In genomic region chr2:132846407-132847358, GRCm38 (mm10) we compare ENCODE assay signal across 8 mouse cellular contexts. TPM values are rescaled to one million over a fixed set of nuclear protein-coding genes. Genes with fewer than 3 reads are reported as not detected.
DNase-seq lines count a peak whose midpoint lies in the region; ATAC-seq lines count a peak whose summit lies in the region.

Gene Crls1 (plus strand): TSS chr2:132846666.

- peak within 1 kb of the TSS; percentile 98 for H3K4me3 ChIP-seq in hindbrain, embryonic 12.5 days

- peak within 1 kb of the TSS; percentile 80 for H3K27ac ChIP-seq in hindbrain, embryonic 12.5 days

- peaks cover 17% of the 10 kb centered on the region for H3K36me3 ChIP-seq in hindbrain, embryonic 12.5 days

- H3K9me3 ChIP-seq in hindbrain, embryonic 12.5 days (replicated peaks): no peaks in the 10 kb centered on the region

- peak; percentile 95 for ATAC-seq in hindbrain, embryonic 12.5 days (ENCODE audit: low FRiP score)

- peak; percentile 98 for DNase-seq in NIH3T3 (ENCODE audit: low read depth)
- DNase-seq in cerebellum, postnatal 10 days: peak; percentile 98
- DNase-seq in frontal cortex, postnatal 10 days (ENCODE audit: low spot score in 2 of 2): peak; percentile 89 to 96
- DNase-seq in layer of hippocampus, postnatal 14 days (ENCODE audit: low spot score in 2 of 2): peak; percentile 97 to 99
- peak; percentile 95 for DNase-seq in lung, postnatal 14 days
- peak; percentile 92 for DNase-seq in retina, adult 2 months (ENCODE audit: low read depth, low spot score)
- DNase-seq in thymus, postnatal 36 days: peak; percentile 96 to 99

- H3K27me3 ChIP-seq in hindbrain, embryonic 12.5 days: no peaks in the 10 kb centered on the region

- peak within 1 kb of the TSS; percentile 81 for H3K4me2 ChIP-seq in hindbrain, embryonic 12.5 days (replicated peaks)

- under 1% methylated on average over 82 of the region's 96 CpGs for WGBS in hindbrain, embryonic 12.5 days

- peak within 1 kb of the TSS; percentile 96 for H3K9ac ChIP-seq in hindbrain, embryonic 12.5 days

- peaks cover 10% of the 10 kb centered on the region for H3K4me1 ChIP-seq in hindbrain, embryonic 12.5 days

RNA-seq across cellular contexts. Expression of gene Crls1, which starts in this region (rescaled TPM):
- 25.1 and 30.2 TPM in 2 replicates for polyA plus RNA-seq in hindbrain, embryonic 12.5 days (2016; fragmentation: Nextera tagmentation; extraction: Ambion mirVana)
- total RNA-seq in layer of hippocampus, postnatal 14 days (2021): 10 to 100 TPM; 33.5 to 38.1 TPM

Comparison
In these comparisons a context has a peak if more than half of its experiments do, and no peak if none do; other contexts are left out.
1. Peak in every context shown above with its lines: DNase-seq, ATAC-seq, H3K4me3 ChIP-seq and H3K27ac ChIP-seq.